Mouse (Mus musculus): ENCODE measurements around the gene Scarb1.

Scarb1 gene

DNA sequence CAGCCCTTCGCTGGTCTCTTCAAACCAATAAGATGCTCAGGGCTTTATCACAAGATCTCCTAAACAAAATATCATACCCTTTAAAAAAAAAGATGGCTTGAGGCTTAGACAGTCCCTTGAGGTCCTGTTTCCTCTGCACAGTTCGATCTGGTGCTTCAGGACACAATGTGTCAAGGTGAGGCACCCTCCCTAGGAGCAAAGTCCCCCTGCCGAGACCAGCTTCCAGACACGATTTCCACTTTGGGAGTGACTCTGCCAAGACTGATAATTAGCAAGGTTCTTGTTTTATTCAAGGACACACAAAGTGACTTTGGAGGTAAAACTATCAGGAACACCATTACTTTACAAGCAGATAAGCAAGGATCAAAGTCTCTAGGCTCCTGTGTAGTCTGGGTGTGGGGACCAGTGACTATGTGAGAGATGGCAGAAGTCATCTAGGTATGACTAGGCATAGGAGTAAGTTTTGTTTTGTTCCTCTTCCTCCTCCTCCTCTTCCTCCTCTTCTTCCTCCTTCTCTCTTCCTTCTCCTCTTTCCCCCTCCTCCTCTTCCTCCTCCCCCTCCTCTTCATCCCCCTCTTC lies 24.0 kb upstream of the Scarb1 start:
- DNase-seq (ENCODE audit: low spot score): no peak

GRCm38 (mm10) chr5:125363894-125364293 lies 23.0 kb upstream of the Scarb1 start:
- peak; percentile 90 for DNase-seq (ENCODE audit: low spot score)

DNA sequence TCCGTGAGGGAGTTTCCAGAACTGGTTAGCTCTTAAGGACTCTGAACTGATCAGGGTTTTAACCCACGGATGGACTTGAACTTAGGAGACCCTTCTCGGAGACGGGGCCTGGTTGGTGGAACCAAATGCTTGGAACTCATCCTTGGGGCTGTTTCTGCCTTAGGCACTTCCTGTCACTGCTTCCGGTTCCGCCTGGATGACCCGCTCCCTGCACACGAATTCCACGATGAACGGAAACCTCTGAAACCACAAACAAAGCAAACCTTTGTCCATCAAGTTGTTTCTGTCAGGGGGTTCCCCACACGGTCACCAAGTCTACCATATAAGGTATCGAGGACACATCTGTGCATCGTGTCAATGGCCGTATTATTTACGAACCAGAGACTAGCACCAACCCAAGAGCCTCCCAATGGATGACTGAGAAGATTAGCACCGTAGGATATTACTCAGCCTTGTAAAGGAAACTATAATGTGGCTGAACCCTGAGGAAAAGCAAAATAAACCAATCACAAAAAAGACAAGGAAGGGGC lies 20.2 kb upstream of the Scarb1 start:
- no peak for DNase-seq (ENCODE audit: low spot score)

DNA sequence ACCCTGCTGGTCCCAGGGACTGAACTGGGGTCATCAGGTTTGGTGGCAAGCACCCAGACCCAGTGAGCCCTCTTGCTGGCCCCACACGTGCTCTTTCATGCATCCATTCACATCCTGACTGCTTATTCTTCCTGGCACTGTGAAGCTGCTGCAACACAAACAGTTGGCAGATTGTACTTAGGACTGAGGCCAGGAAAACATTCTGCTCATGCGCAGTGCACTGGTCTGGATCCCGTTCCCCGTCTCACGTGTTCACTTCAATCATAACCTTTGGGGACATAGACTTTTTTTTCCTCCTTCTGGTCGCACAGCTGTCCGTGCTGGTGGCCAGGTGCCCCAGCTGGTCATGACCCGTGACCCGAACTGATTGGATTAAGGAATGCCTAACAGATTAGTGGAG lies 19.7 kb upstream of the Scarb1 start:
- DNase-seq (ENCODE audit: low spot score): peak; percentile 70

GRCm38 (mm10) chr5:125358270-125358608 lies 17.3 kb upstream of the Scarb1 start:
- DNase-seq (ENCODE audit: low spot score): no peak

- no peak for DNase-seq (ENCODE audit: low spot score)
Measured at GRCm38 (mm10) chr5:125357543-125358269, 16.8 kb upstream of the Scarb1 start.

DNA sequence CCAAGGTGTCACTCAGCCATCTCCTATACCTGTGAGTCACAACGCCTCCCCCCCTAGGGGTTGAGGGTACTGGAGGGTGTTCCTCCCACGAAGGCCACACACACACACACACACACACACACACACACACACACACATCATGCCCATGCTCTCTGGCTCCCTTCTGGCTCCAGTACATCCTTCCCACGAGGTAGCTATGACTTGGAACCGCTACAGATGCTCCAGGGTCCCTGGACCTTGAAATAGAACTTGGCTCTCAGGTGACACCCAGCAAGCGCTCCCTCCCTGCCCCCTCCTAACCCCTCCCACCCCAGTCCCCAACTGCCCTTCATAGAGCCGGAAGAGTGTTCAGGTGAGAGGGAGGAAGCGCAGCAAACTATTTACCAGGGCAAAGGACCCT lies 14.8 kb upstream of the Scarb1 start:
- DNase-seq (ENCODE audit: low spot score): no peak

- DNase-seq (ENCODE audit: low spot score): no peak
Measured at GRCm38 (mm10) chr5:125354885-125355492, 14.1 kb upstream of the Scarb1 start.

DNA sequence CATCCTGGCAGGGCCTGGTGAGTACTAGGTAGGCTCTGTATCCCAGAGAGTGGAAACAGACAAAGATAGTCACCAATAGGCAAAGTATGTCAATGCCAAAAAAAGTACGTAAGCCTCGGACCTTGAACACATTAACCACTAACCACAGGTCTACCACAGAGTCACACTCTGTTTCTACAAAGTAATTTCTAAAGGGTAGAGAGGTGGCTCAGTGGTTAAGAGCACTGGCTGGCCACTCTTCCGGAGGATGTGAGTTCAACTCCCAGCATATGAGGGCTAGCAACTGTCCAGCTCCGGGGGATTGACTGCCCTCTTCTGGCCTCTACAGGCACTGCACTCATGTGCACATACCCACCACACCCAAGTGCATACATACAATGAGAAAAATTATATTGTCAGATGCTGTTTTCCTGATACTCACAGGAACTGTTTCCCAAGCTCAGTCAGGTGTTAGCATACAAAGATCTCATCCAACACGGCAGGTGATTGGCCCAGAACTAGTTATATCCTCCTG lies 11.9 kb upstream of the Scarb1 start:
- DNase-seq (ENCODE audit: low spot score): no peak

DNA sequence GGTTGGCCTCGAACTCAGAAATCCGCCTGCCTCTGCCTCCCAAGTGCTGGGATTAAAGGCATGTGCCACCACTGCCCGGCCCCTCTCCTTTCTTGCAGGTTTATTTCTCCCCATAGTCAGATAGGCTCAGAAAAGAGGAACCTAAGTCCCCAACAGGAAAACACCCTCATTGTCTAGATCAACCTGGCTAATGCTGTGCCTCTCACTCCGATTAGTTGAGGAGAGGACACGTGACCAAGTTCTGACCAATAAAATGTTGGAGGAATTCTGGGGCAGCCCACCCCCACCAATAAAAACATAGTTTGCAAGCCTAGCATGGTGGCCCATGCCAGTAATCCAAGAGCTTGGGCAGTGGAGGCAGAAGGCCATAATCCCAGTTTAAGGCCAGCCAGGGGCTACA lies 11.0 kb upstream of the Scarb1 start:
- no peak for DNase-seq (ENCODE audit: low spot score)

- no peak for DNase-seq (ENCODE audit: low spot score)
Measured at GRCm38 (mm10) chr5:125351057-125351456, 10.2 kb upstream of the Scarb1 start.

- DNase-seq (ENCODE audit: low spot score): no peak
Measured at GRCm38 (mm10) chr5:125349391-125349790, 8.5 kb upstream of the Scarb1 start.

GRCm38 (mm10) chr5:125348487-125348886 lies 7.6 kb upstream of the Scarb1 start:
- peak; percentile 52 for DNase-seq (ENCODE audit: low spot score)

GRCm38 (mm10) chr5:125348067-125348466 lies 7.2 kb upstream of the Scarb1 start:
- no peak for DNase-seq (ENCODE audit: low spot score)

- no peak for DNase-seq (ENCODE audit: low spot score)
Measured at GRCm38 (mm10) chr5:125344296-125344695, 3.4 kb upstream of the Scarb1 start.

- no peak for DNase-seq (ENCODE audit: low spot score)
Measured at GRCm38 (mm10) chr5:125341459-125342090, 681 bp upstream of the Scarb1 start.

DNA sequence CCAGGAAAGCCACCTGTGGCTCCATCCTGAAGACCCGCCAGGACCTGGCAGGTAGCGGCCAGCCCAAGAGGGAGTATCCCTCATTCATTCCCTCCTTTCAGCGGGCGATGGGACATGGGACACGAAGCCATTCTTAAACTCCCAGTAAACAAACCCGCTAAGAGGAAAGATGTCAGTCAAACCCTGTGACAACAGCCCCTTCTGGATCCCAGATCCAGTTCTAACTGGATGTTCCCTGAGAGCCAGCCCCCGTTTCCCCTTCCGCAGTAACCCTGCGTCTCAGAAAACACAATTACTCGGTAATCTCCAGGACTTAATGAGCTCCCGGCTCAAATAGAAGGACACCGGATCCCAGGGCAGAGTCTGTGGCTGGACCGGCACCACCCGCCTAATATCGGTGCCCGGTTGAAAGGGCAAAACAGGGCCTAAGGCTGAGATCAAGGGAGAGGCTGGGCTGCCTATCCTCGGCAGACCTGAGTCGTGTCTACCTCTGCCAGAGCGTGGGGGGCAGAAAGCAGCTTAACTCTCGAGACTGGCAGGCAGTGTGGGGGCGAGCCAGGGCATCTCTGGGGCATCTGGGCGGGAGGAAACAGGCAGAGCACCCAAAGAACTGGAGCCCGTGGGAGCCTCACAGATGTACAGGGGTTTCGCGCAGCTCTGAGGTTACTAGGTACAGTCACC lies 903 bp downstream of the Scarb1 start:
- peak; percentile 65 for DNase-seq (ENCODE audit: low spot score)

GRCm38 (mm10) chr5:125339108-125339751 lies 1.7 kb downstream of the Scarb1 start:
- peak; percentile 89 for DNase-seq (ENCODE audit: low spot score)

DNA sequence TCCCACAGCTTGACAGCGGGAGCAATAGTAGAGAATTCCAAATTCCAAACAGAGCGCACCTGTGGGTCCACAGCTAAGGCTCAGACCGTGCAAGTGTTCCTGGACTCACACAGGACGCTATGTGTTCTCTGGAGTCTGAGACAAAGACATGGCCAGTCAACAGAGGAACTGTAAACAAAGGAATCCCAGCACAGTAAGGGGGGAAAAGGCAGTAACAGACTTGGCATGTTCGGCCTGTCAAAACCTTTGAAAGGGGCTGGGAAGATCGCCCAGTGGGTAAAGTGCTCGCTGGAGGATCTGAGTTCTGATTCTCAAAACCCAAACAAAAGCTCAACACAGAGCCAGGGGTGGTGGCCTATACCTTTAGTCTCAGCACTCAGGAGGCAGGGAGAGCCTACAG lies 3.4 kb downstream of the Scarb1 start:
- peak; percentile 81 for DNase-seq (ENCODE audit: low spot score)

DNA sequence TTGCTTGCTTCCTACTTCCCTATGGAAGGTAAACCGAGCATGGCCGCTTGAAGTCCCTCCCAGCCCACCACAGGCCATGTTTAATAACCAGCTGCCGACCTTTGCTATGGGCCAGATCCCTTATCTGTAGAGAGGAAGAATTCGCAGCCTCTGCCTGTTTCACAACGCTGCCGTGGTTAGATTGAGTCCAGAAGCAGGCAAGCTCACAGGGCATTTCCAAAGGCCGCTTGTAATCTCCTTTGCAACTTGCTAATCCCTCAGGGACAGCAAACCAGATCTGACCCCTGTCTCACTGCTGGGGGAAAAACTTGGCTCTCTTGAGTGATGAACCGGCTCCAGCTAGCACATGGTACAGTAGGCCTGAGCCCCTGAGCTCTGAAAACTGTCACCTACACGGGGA lies 3.9 kb downstream of the Scarb1 start:
- DNase-seq (ENCODE audit: low spot score): peak; percentile 80

GRCm38 (mm10) chr5:125333009-125333408 lies 7.9 kb downstream of the Scarb1 start:
- DNase-seq (ENCODE audit: low spot score): no peak

GRCm38 (mm10) chr5:125332333-125332732 lies 8.6 kb downstream of the Scarb1 start:
- no peak for DNase-seq (ENCODE audit: low spot score)
